Comparison of ENCODE assay signal across 8 mouse cellular contexts in the genomic region with DNA sequence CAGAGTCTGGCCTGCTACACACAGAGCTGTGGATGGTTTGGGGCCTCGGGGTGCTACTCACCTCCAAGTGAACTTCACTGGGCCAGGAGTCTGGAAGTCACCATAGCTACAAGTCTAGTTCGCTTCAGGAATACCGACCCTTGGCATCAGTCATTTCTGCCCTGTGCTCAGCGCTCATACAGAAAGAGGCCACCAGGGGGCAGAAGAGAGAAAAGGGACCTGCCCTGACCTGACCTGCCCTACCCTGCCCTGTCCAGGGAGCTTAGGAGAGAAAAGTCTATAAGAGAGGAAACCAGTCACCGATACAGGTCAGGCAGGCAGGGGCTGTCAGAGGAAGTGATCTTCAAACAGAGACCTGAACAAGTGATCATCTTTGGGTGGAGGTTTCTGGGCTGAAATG. TPM values are rescaled to one million over a fixed set of nuclear protein-coding genes. Genes with fewer than 3 reads are reported as not detected.
DNase-seq lines count a peak whose midpoint lies in the region; ATAC-seq and TF ChIP-seq lines count a peak whose summit lies in the region.

No protein-coding gene starts in this region.

- no peak for TF ChIP-seq POLR2A in heart, adult 2 months (IDR thresholded peaks at IDR 0.05; ENCODE audit: insufficient read depth, low read depth, low read length)
- no peak for TF ChIP-seq POLR2A in testis, adult 2 months (IDR thresholded peaks at IDR 0.05; ENCODE audit: control insufficient read depth, low read depth, low read length)

- TF ChIP-seq EP300 in heart, adult 2 months (IDR thresholded peaks at IDR 0.05; ENCODE audit: insufficient read depth, low read depth, low read length) = no peak

- no peaks in the 10 kb centered on the region for H3K4me1 ChIP-seq in heart, adult 2 months (ENCODE audit: control insufficient read depth, insufficient read depth, low read length)
- peaks cover 5% of the 10 kb centered on the region for H3K4me1 ChIP-seq in testis, adult 2 months (ENCODE audit: control insufficient read depth, insufficient read depth, low read length)

- DNase-seq in heart, adult 2 months = no peak
- DNase-seq in heart, postnatal 25 days (ENCODE audit: low spot score) = no peak
- DNase-seq in testis, postnatal 14 days (ENCODE audit: low spot score) = no peak
- DNase-seq in thymus, postnatal 14 days = peak; percentile 11
- no peak for DNase-seq in ovary, postnatal 36 days (ENCODE audit: low spot score)

- WGBS in heart, adult 2 months = 64% methylated on average over 5 of the region's 5 CpGs

- H3K9ac ChIP-seq in heart, adult 2 months (ENCODE audit: low read depth, low read length) = no peak overlapping the region

- no peaks in the 10 kb centered on the region for H3K27me3 ChIP-seq in heart, adult 2 months (ENCODE audit: control insufficient read depth, insufficient read depth, low read length)
- no peaks in the 10 kb centered on the region for H3K27me3 ChIP-seq in testis, adult 2 months (ENCODE audit: control insufficient read depth, insufficient read depth, low read length)

- no peak overlapping the region for H3K27ac ChIP-seq in heart, adult 2 months
- H3K27ac ChIP-seq in testis, adult 2 months (ENCODE audit: control insufficient read depth, insufficient read depth, low read depth, low read length) = no peak overlapping the region

- H3K4me3 ChIP-seq in heart, adult 2 months = no peak overlapping the region
- H3K4me3 ChIP-seq in testis, adult 2 months (ENCODE audit: control insufficient read depth, low read depth, low read length) = no peak overlapping the region

- peak; percentile 71 for ATAC-seq in granulocyte monocyte progenitor cell, adult 5-6 weeks (replicated peaks; ENCODE audit: poor library complexity, severe bottlenecking)
- no peak for ATAC-seq in monocyte, adult 5-6 weeks (replicated peaks; ENCODE audit: insufficient number of reproducible peaks, low FRiP score, low TSS enrichment, poor library complexity, severe bottlenecking)

- TF ChIP-seq CTCF in heart, adult 2 months (IDR thresholded peaks at IDR 0.05) = peak; percentile 63
- peak; percentile 74; the same call in 1 of the 2 replicates for TF ChIP-seq CTCF in testis, adult 2 months (IDR thresholded peaks at IDR 0.05; ENCODE audit: control insufficient read depth, insufficient read depth, insufficient replicate concordance, low read depth, low read length)

- intact Hi-C loops in heart, adult 2 months (cut with DNase I) = no loop called here
- intact Hi-C loops in heart, postnatal 25 days (cut with DNase I) = no loop called here

- H3K79me2 ChIP-seq in heart, adult 2 months (replicated peaks; ENCODE audit: control insufficient read depth, insufficient read depth, low read length) = no peaks in the 10 kb centered on the region

- no peaks in the 10 kb centered on the region for H3K36me3 ChIP-seq in heart, adult 2 months (ENCODE audit: control insufficient read depth, insufficient read depth, low read length)
- H3K36me3 ChIP-seq in testis, adult 2 months (ENCODE audit: control insufficient read depth, insufficient read depth, low read length) = no peaks in the 10 kb centered on the region

RNA-seq across cellular contexts. Expression of gene Rimbp2, which starts 6.2 kb away (rescaled TPM):
- under 1 TPM in 1 of 2 experiments, not detected in 1; 0.07 TPM for total RNA-seq in heart, adult 2 months (2021)
- 0.06 and 0.15 TPM in 2 replicates for polyA plus RNA-seq in heart, adult 2 months (2012; rRNA removed)
- total RNA-seq in heart, postnatal 25 days (2021) = under 1 TPM in 1 of 2 experiments, not detected in 1; 0.20 TPM
- 1.2 and 1.9 TPM in 2 replicates for polyA plus RNA-seq in testis, adult 2 months (2012; rRNA removed)
- total RNA-seq in granulocyte monocyte progenitor cell, adult 5-6 weeks (2014; fragmentation: Nextera tagmentation) = not detected in 2 replicates
- not detected in 2 replicates for total RNA-seq in granulocyte monocyte progenitor cell, adult 5-6 weeks (2017)
- total RNA-seq in monocyte, adult 5-6 weeks (2017) = not detected in 3 replicates
